Mouse (Mus musculus): ENCODE results near the gene Syt17. TPM values are rescaled to one million over a fixed set of nuclear protein-coding genes. Genes with fewer than 3 reads are reported as not detected.

The Syt17 gene
- polyA plus RNA-seq, 1 experiment from 2014 or later, result 8.3 TPM

DNA sequence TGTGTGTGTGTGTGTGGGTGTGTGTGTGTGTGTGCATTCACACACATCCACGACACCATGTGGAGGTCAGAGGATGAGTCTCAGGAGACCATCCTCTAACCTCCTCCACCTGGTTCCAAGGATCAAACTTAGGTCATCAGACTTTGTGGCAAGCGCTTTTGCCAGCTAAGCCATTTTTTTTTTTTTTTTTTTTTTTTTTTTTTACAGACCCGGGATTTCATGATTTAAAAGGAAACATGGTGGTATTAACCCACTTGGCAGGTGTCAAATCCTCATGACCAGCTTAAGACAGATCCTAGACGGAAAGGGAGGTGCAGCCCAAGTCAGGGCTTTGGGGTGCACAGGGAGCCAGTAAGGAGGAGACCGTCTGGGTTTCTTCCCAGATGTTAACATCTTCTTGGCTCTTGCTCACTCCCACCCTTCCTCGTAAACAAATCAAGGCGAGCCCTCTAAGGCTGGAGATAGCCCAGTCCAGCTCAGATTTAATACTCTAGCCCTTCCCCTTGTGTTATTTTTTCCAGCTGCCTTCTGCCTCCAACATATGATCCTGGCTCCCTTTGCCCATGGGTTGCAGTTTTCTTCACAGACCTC is 4.0 kb downstream of the Syt17 start:
- Histone ChIP-seq H3K36me3 (ENCODE audit: control insufficient read depth, insufficient read depth, low read length) (no peaks in the 10 kb centered on the region), H3K4me1 (replicated peaks; ENCODE audit: control insufficient read depth, insufficient read depth, low read length) (peaks cover 16% of the 10 kb centered on the region; the same call in 1 of the 2 replicates), H3K9me3 (ENCODE audit: control insufficient read depth, low read length) (no peaks in the 10 kb centered on the region), H3K4me3 (ENCODE audit: low read depth, low read length) (no peak overlapping the region), H3K4me2 (ENCODE audit: low read length) (no peak overlapping the region), H3K27me3 (replicated peaks; ENCODE audit: control insufficient read depth, insufficient read depth, low read length) (0 out of 2 replicates have a peak, but pooled peaks cover 8% of the 10 kb centered on the region), H3K9ac (ENCODE audit: low read length) (no peak overlapping the region), H3K27ac (ENCODE audit: low read depth) (no peak overlapping the region)
- ATAC-seq (replicated peaks; ENCODE audit: low FRiP score, low TSS enrichment, low read depth) (no peak), DNase-seq (ENCODE audit: low spot score) (no peak)
- WGBS, result 41% methylated on average over 7 of the region's 7 CpGs

DNA sequence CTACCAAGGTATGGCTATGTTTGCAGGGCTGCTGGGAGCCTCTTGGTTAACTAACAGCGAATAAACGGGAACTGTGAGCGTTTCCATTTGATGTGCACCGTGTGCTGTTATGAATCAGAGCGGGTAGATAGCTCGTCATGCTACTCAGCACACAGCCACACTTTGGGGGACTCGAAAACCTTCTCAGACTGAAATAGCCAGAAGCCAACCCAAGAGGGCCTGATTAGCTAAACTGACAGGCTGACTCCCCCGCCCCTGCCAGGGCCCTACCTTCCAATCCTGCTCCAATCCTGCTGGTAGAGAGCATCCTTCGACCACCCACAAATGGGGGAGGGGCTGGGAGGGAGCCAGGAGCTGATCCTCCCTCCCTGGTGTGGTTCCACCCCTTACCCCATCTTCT is 4.7 kb downstream of the Syt17 start:
- H3K27ac ChIP-seq (ENCODE audit: low read depth), result no peak overlapping the region
- H3K4me2 ChIP-seq (ENCODE audit: low read length), result peak overlapping the region; percentile 25; the same call in 1 of the 2 replicates
- H3K36me3 ChIP-seq (ENCODE audit: control insufficient read depth, insufficient read depth, low read length), result no peaks in the 10 kb centered on the region
- H3K4me1 ChIP-seq (replicated peaks; ENCODE audit: control insufficient read depth, insufficient read depth, low read length), result peaks cover 16% of the 10 kb centered on the region; the same call in 1 of the 2 replicates
- DNase-seq (ENCODE audit: low spot score) (no peak), ATAC-seq (replicated peaks; ENCODE audit: low FRiP score, low TSS enrichment, low read depth) (no peak)
- H3K9ac ChIP-seq (ENCODE audit: low read length), result no peak overlapping the region
- WGBS, result 12% methylated on average over 9 of the region's 9 CpGs
- 0 out of 2 replicates have a peak, but pooled peaks cover 8% of the 10 kb centered on the region for H3K27me3 ChIP-seq (replicated peaks; ENCODE audit: control insufficient read depth, insufficient read depth, low read length)
- no peaks in the 10 kb centered on the region for H3K9me3 ChIP-seq (ENCODE audit: control insufficient read depth, low read length)
- no peak overlapping the region for H3K4me3 ChIP-seq (ENCODE audit: low read depth, low read length)

DNA sequence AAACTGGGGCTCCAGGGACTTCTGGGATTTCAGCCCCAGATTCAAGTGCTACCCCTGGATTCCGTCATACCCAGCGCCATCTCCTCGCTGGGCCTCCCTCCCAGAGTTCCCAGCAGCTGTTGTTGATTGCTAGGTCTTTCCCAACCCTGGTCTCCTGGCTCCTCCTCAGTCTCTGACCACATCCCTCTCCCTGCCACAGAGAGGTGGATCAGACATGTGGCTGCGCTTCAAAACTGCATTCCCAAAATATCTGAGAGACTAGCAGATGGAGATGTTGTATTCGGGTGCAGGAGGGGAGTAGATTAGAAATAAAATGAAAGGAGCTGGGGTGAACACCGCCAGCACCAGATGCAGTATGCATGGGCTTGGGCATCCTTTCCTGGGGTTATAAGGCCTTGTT is 6.5 kb downstream of the Syt17 start:
- no peaks in the 10 kb centered on the region for H3K9me3 ChIP-seq (ENCODE audit: control insufficient read depth, low read length)
- 80% methylated on average over 6 of the region's 6 CpGs for WGBS
- no peak overlapping the region for H3K4me3 ChIP-seq (ENCODE audit: low read depth, low read length)
- no peak overlapping the region for H3K9ac ChIP-seq (ENCODE audit: low read length)
- H3K27me3 ChIP-seq (replicated peaks; ENCODE audit: control insufficient read depth, insufficient read depth, low read length), result no peaks in the 10 kb centered on the region
- H3K27ac ChIP-seq (ENCODE audit: low read depth), result no peak overlapping the region
- peaks cover 9% of the 10 kb centered on the region; the same call in 1 of the 2 replicates for H3K4me1 ChIP-seq (replicated peaks; ENCODE audit: control insufficient read depth, insufficient read depth, low read length)
- no peak overlapping the region for H3K4me2 ChIP-seq (ENCODE audit: low read length)
- H3K36me3 ChIP-seq (ENCODE audit: control insufficient read depth, insufficient read depth, low read length), result no peaks in the 10 kb centered on the region
- DNase-seq (ENCODE audit: low spot score) (no peak), ATAC-seq (replicated peaks; ENCODE audit: low FRiP score, low TSS enrichment, low read depth) (no peak)

DNA sequence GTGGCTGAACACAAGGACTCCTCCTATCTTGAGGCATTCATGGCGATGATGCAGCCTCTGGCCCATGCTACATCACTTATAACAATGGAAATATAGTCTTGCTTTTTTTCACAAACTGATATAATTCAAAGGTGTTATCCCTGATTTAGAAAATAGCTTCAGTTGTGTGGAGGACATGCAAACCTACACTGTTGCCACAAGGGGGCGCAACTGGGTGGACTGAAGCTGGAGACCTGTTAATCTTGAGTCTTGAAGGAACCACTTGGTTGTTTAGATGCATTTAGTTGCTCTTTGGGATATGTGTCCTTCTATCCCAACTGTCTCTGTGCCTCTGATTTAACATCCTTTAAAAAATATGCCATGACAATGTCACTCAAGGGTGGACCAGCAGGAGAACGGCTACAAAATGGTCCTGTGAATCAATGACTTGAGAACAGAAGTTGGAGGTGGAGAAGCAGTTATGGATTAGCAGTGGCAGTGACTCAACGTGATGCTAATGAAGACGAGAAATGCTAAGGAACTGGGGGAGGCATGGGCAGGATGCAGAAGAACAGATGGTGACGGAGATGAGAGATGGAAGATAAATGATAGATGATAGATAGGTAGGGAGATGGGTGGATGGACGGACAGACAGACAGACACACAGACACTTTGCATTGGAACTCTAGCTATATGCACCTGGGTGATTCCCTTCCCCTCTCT is 10.8 kb downstream of the Syt17 start:
- Histone ChIP-seq H3K27ac (ENCODE audit: low read depth) (no peak overlapping the region), H3K9ac (ENCODE audit: low read length) (no peak overlapping the region), H3K9me3 (ENCODE audit: control insufficient read depth, low read length) (no peaks in the 10 kb centered on the region), H3K27me3 (replicated peaks; ENCODE audit: control insufficient read depth, insufficient read depth, low read length) (no peaks in the 10 kb centered on the region), H3K4me2 (ENCODE audit: low read length) (no peak overlapping the region), H3K4me3 (ENCODE audit: low read depth, low read length) (no peak overlapping the region), H3K36me3 (ENCODE audit: control insufficient read depth, insufficient read depth, low read length) (no peaks in the 10 kb centered on the region), H3K4me1 (replicated peaks; ENCODE audit: control insufficient read depth, insufficient read depth, low read length) (0 out of 2 replicates have a peak, but pooled peaks cover 4% of the 10 kb centered on the region)
- DNase-seq (ENCODE audit: low spot score) (peak; percentile 72), ATAC-seq (replicated peaks; ENCODE audit: low FRiP score, low TSS enrichment, low read depth) (no peak)
- WGBS, result 64% methylated on average over 7 of the region's 7 CpGs

DNA sequence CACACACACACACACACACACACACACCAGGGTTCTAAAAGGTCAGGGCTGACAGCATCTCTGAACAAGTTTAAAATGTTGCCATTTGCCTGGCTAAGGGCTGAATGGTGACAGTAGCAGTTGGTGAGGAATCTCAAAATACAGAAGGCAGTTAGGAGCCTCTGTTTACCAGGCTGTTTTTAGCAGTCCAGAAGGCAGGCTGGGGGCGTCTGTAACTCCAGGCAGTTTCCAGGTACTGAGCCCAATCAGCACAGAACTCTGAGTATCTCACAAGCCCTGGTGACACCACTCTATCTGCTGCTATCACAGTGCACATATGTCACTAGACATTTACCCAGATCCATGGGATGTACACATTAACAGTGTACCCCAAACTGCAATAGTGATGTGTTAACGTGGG is 19.1 kb downstream of the Syt17 start:
- Histone ChIP-seq H3K36me3 (ENCODE audit: control insufficient read depth, insufficient read depth, low read length) (no peaks in the 10 kb centered on the region), H3K4me1 (replicated peaks; ENCODE audit: control insufficient read depth, insufficient read depth, low read length) (no peaks in the 10 kb centered on the region), H3K4me2 (ENCODE audit: low read length) (no peak overlapping the region), H3K27me3 (replicated peaks; ENCODE audit: control insufficient read depth, insufficient read depth, low read length) (no peaks in the 10 kb centered on the region), H3K9me3 (ENCODE audit: control insufficient read depth, low read length) (no peaks in the 10 kb centered on the region), H3K9ac (ENCODE audit: low read length) (no peak overlapping the region), H3K4me3 (ENCODE audit: low read depth, low read length) (no peak overlapping the region), H3K27ac (ENCODE audit: low read depth) (no peak overlapping the region)
- DNase-seq (ENCODE audit: low spot score) (no peak), ATAC-seq (replicated peaks; ENCODE audit: low FRiP score, low TSS enrichment, low read depth) (no peak)
- 71% methylated on average over 2 of the region's 2 CpGs for WGBS

DNA sequence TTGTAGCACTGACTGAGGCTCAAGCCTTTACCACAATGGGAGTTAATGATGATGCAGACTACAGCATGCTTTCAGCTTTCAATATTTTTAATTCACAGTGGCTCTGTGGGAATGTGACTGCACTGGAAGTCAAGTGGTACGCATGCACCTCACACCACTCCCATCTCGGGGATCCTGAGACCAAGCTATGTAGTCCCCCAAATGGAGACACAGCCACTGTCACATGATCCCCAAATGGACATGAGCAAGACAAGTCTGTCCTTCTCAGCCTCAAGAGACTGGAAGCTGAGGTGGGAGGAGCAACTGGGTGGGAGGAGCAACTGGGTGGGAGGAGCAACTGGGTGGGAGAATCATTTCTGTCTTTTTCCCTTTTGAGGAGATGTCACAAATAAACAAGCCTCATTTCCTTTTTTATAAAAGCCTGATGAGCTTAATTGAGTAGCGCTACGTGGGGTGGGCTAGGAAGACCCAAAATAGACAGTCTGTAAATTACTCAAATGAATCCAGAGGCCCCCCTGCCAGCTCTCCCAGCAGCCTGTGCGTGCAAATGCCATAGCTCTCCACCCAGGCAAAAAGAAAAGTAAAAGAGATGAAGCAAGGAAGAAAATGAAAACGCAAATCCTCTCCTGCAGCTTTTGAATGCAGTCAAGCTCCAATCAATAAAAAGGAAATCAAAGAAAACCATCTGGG is 28.4 kb downstream of the Syt17 start:
- H3K36me3 ChIP-seq (ENCODE audit: control insufficient read depth, insufficient read depth, low read length), result no peaks in the 10 kb centered on the region

DNA sequence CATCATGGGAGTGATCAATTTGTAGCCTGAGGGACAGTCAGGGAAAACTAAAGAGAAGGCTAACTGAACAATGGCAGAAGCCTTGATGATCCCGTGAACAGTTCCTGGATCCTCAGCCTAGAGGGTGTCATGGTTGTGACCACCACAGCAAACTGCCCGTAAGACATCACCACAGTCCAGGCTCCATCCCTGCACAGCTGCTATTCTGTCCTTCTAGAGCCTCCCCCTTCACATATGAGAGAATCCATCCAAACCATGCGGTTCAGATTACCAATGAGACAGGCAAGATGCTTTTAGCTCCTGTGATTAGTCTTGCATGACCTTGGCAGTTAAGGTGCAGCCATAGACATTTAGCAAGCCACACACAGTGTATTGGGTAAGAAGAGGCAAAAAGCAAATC is 33.8 kb downstream of the Syt17 start:
- Histone ChIP-seq H3K4me2 (ENCODE audit: low read length) (no peak overlapping the region), H3K9ac (ENCODE audit: low read length) (no peak overlapping the region), H3K4me1 (replicated peaks; ENCODE audit: control insufficient read depth, insufficient read depth, low read length) (no peaks in the 10 kb centered on the region), H3K36me3 (ENCODE audit: control insufficient read depth, insufficient read depth, low read length) (no peaks in the 10 kb centered on the region), H3K4me3 (ENCODE audit: low read depth, low read length) (no peak overlapping the region), H3K27me3 (replicated peaks; ENCODE audit: control insufficient read depth, insufficient read depth, low read length) (no peaks in the 10 kb centered on the region), H3K9me3 (ENCODE audit: control insufficient read depth, low read length) (no peaks in the 10 kb centered on the region), H3K27ac (ENCODE audit: low read depth) (no peak overlapping the region)
- ATAC-seq (replicated peaks; ENCODE audit: low FRiP score, low TSS enrichment, low read depth), result no peak
- no peak for DNase-seq (ENCODE audit: low spot score)
- 72% methylated on average over 3 of the region's 3 CpGs for whole genome bisulfite sequencing

More for the DNA sequence above, 28.4 kb downstream of the Syt17 start:
- H3K4me1 ChIP-seq (replicated peaks; ENCODE audit: control insufficient read depth, insufficient read depth, low read length), result no peaks in the 10 kb centered on the region
- DNase-seq (ENCODE audit: low spot score), result no peak
- H3K27me3 ChIP-seq (replicated peaks; ENCODE audit: control insufficient read depth, insufficient read depth, low read length), result no peaks in the 10 kb centered on the region
- ATAC-seq (replicated peaks; ENCODE audit: low FRiP score, low TSS enrichment, low read depth), result no peak
- no peak overlapping the region for H3K9ac ChIP-seq (ENCODE audit: low read length)
- H3K4me3 ChIP-seq (ENCODE audit: low read depth, low read length), result no peak overlapping the region
- no peak overlapping the region for H3K27ac ChIP-seq (ENCODE audit: low read depth)
- H3K9me3 ChIP-seq (ENCODE audit: control insufficient read depth, low read length), result no peaks in the 10 kb centered on the region
- no peak overlapping the region for H3K4me2 ChIP-seq (ENCODE audit: low read length)
- 73% methylated on average over 6 of the region's 6 CpGs for WGBS

DNA sequence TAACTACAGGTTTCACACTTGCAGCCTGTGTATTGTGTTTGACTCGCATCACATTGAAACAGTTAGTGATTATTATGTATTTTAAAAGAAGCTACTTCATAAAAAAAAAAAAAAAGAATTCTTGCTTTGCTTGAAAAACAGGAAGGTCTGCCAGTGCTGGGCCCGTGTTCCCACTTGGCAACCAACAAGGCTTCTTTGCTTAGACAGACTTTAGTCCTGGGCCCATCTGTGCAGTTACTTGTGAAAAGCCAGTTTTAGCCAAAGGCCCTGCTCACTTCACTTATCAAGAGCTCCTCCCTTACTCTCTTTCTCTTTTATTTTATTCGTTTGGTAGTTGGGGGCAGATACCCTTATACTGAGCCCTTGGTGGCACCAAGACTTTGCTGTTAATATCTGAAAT is 36.1 kb downstream of the Syt17 start:
- Histone ChIP-seq H3K9me3 (ENCODE audit: control insufficient read depth, low read length) (no peaks in the 10 kb centered on the region), H3K27me3 (replicated peaks; ENCODE audit: control insufficient read depth, insufficient read depth, low read length) (no peaks in the 10 kb centered on the region), H3K4me2 (ENCODE audit: low read length) (no peak overlapping the region), H3K4me3 (ENCODE audit: low read depth, low read length) (no peak overlapping the region), H3K36me3 (ENCODE audit: control insufficient read depth, insufficient read depth, low read length) (no peaks in the 10 kb centered on the region), H3K9ac (ENCODE audit: low read length) (no peak overlapping the region), H3K4me1 (replicated peaks; ENCODE audit: control insufficient read depth, insufficient read depth, low read length) (no peaks in the 10 kb centered on the region), H3K27ac (ENCODE audit: low read depth) (no peak overlapping the region)
- no peak for DNase-seq (ENCODE audit: low spot score)
- 87% methylated on average over 3 of the region's 3 CpGs for WGBS
- ATAC-seq (replicated peaks; ENCODE audit: low FRiP score, low TSS enrichment, low read depth), result no peak
